Mouse (Mus musculus) liver, embryonic 14.5 days (tissue): Measurements from ENCODE around the gene Pagr1b. TPM values are rescaled to one million over a fixed set of nuclear protein-coding genes. Genes with fewer than 3 reads are reported as not detected.

Experiments
- ATAC-seq: fragments of 200-750 bp; cut with Nextera tagmentation; 2 replicates; pipeline ENCODE4 v1.8.0; 2017; ENCODE audit warnings: moderate number of reproducible peaks, mild to moderate bottlenecking, moderate library complexity; ENCODE audit not compliant: insufficient read depth
- DNase-seq, 3 experiments: peaks; one replicate each; pipeline ENCODE4 v3.0.0-alpha.2; 2012 to 2013; ENCODE audit warnings: low read depth in 3 of 3, low spot score in 3 of 3
- H3K27ac ChIP-seq: fragments of 300-500 bp; sonication (generic); 2 replicates; pipeline ENCODE4 v1.5.1; 2014; ENCODE audit warnings: moderate library complexity, mild to moderate bottlenecking, control low read depth, inconsistent platforms
- H3K27me3 ChIP-seq: fragments of 300-500 bp; sonication (generic); 2 replicates; pipeline ENCODE4 v1.6.1; 2014; ENCODE audit warnings: mild to moderate bottlenecking, low read length, moderate library complexity; ENCODE audit not compliant: control insufficient read depth, insufficient read depth
- H3K36me3 ChIP-seq: fragments of 300-500 bp; sonication (generic); replicated peaks from 2 replicates; pipeline ENCODE4 v1.6.1; 2014; ENCODE audit warnings: low read depth; ENCODE audit not compliant: control insufficient read depth, insufficient read depth
- H3K4me1 ChIP-seq, 2 experiments: fragments of 200-500 bp in 1 of 2; fragments of 300-500 bp in 1 of 2; sonication (generic) in 1 of 2; replicated peaks; 2 replicates each; pipeline ENCODE4 v1.6.1; 2012 to 2014; ENCODE audit warnings: antibody characterized with exemption in 1 of 2, inconsistent platforms in 1 of 2, low read length in 1 of 2; ENCODE audit not compliant: control insufficient read depth in 2 of 2, insufficient read depth in 2 of 2
- H3K4me2 ChIP-seq: fragments of 300-500 bp; sonication (generic); 2 replicates; pipeline ENCODE4 v1.6.1; 2014; ENCODE audit warnings: low read depth, mild to moderate bottlenecking, control low read depth, moderate library complexity
- H3K4me3 ChIP-seq, 2 experiments: fragments of 200-500 bp in 1 of 2; fragments of 300-500 bp in 1 of 2; sonication (generic) in 1 of 2; 2 replicates each; pipeline ENCODE4 v1.5.1; 2012 to 2014; ENCODE audit warnings: low read depth in 2 of 2, low read length in 2 of 2, mild to moderate bottlenecking in 2 of 2, control low read depth in 1 of 2, inconsistent platforms in 1 of 2, moderate library complexity in 1 of 2; ENCODE audit not compliant: insufficient read depth in 1 of 2
- H3K9ac ChIP-seq: fragments of 300-500 bp; sonication (generic); replicated peaks from 2 replicates; pipeline ENCODE4 v1.6.1; 2014; ENCODE audit warnings: mild to moderate bottlenecking, control low read depth, moderate library complexity
- H3K9me3 ChIP-seq: fragments of 300-500 bp; sonication (generic); 2 replicates; pipeline ENCODE4 v1.6.1; 2016; ENCODE audit warnings: low read length, mixed read lengths; ENCODE audit not compliant: control insufficient read depth
- CTCF ChIP-seq: IDR thresholded peaks from 2 replicates; pipeline ENCODE4 v1.5.1; 2016; ENCODE audit warnings: antibody characterized with exemption, low read depth, control low read depth
- EP300 ChIP-seq: IDR thresholded peaks from 2 replicates; pipeline ENCODE4 v1.6.1; 2016; ENCODE audit warnings: antibody characterized with exemption, low read depth
- WGBS: fragments of 180-500 bp; shearing (Covaris S2); extraction: QIAGEN DNeasy Blood & Tissue Kit; methylation state at CpG from one replicate; pipeline ENCODE4 v1.1.7; 2014; ENCODE audit not compliant: insufficient replicate concordance; 5-methylcytosine and 5-hydroxymethylcytosine counted together
- polyA plus RNA-seq, 2 experiments: library from polyadenylated mRNA; depleted of rRNA in 1 of 2; stranded (reverse) in 1 of 2; unstranded in 1 of 2; fragments of >200 nt; fragmentation: Nextera tagmentation in 1 of 2; extraction: Ambion mirVana in 1 of 2; gene quantifications; 2 replicates each; pipeline versions ENCODE4 v1.2.1 to v1.2.3; 2012 to 2014

Pagr1b gene
- polyA plus RNA-seq, 2 experiments = 0.10 TPM; not detected in 1

GRCm38 (mm10) chr7:126965568-126965967, 50.7 kb downstream of the Pagr1b start:
- Histone ChIP-seq H3K4me1 (no peaks in the 10 kb centered on the region), H3K4me2 (no peak overlapping the region), H3K27me3 (no peaks in the 10 kb centered on the region; the same call in 1 of the 2 replicates), H3K4me3 (no peak overlapping the region), H3K9me3 (no peaks in the 10 kb centered on the region), H3K9ac (no peak overlapping the region), H3K36me3 (no peaks in the 10 kb centered on the region), H3K27ac (no peak overlapping the region)
- 39% methylated on average over 3 of the region's 3 CpGs for WGBS
- no peak for ATAC-seq
- TF ChIP-seq CTCF = no peak
- TF ChIP-seq EP300 = no peak
- DNase-seq = no peak

- Histone ChIP-seq H3K4me2 (no peak overlapping the region), H3K27me3 (no peaks in the 10 kb centered on the region; the same call in 1 of the 2 replicates), H3K9ac (no peak overlapping the region), H3K4me1 (no peaks in the 10 kb centered on the region), H3K36me3 (no peaks in the 10 kb centered on the region), H3K9me3 (no peaks in the 10 kb centered on the region), H3K4me3 (no peak overlapping the region), H3K27ac (no peak overlapping the region)
- 26% methylated on average over 19 of the region's 19 CpGs for WGBS
- no peak for ATAC-seq
- no peak for DNase-seq
- TF ChIP-seq EP300 (no peak), CTCF (peak; percentile 78)
Measured at GRCm38 (mm10) chr7:126963548-126964286, 52.6 kb downstream of the Pagr1b start.

- WGBS = 70% methylated on average over 4 of the region's 4 CpGs
- Histone ChIP-seq H3K27me3 (no peaks in the 10 kb centered on the region; the same call in 1 of the 2 replicates), H3K27ac (no peak overlapping the region), H3K4me2 (no peak overlapping the region), H3K4me3 (no peak overlapping the region), H3K9ac (no peak overlapping the region), H3K9me3 (no peaks in the 10 kb centered on the region), H3K36me3 (no peaks in the 10 kb centered on the region), H3K4me1 (no peaks in the 10 kb centered on the region)
- ATAC-seq (no peak), DNase-seq (no peak)
- TF ChIP-seq EP300 = no peak
- no peak for TF ChIP-seq CTCF
Measured at GRCm38 (mm10) chr7:126961965-126962364, 54.3 kb downstream of the Pagr1b start.

- Histone ChIP-seq H3K4me2 (no peak overlapping the region), H3K27ac (no peak overlapping the region), H3K4me1 (no peaks in the 10 kb centered on the region), H3K9ac (no peak overlapping the region), H3K4me3 (no peak overlapping the region), H3K27me3 (no peaks in the 10 kb centered on the region; the same call in 1 of the 2 replicates), H3K36me3 (no peaks in the 10 kb centered on the region), H3K9me3 (no peaks in the 10 kb centered on the region)
- DNase-seq = no peak
- 78% methylated on average over 5 of the region's 5 CpGs for WGBS
- ATAC-seq = no peak
- TF ChIP-seq EP300 (no peak), CTCF (no peak)
Measured at GRCm38 (mm10) chr7:126961095-126961494, 55.2 kb downstream of the Pagr1b start.

GRCm38 (mm10) chr7:126959780-126960179, 56.5 kb downstream of the Pagr1b start:
- H3K36me3 ChIP-seq = no peaks in the 10 kb centered on the region
- no peak for DNase-seq
- no peak overlapping the region for H3K9ac ChIP-seq
- no peak for TF ChIP-seq EP300
- TF ChIP-seq CTCF = no peak
- no peaks in the 10 kb centered on the region for H3K9me3 ChIP-seq
- no peak overlapping the region for H3K4me2 ChIP-seq
- WGBS = 33% methylated on average over 9 of the region's 9 CpGs
- H3K4me1 ChIP-seq = no peaks in the 10 kb centered on the region
- no peak for ATAC-seq
- H3K27ac ChIP-seq = no peak overlapping the region
- no peak overlapping the region for H3K4me3 ChIP-seq
- H3K27me3 ChIP-seq = no peaks in the 10 kb centered on the region; the same call in 1 of the 2 replicates
